Mouse (Mus musculus) liver, embryonic 12.5 days (tissue): Measurements from ENCODE around the gene Pcyt1b. TPM values are rescaled to one million over a fixed set of nuclear protein-coding genes. Genes with fewer than 3 reads are reported as not detected.

Experiments used
- ATAC-seq: fragments of 200-750 bp; cut with Nextera tagmentation; 2 replicates; pipeline ENCODE4 v1.8.0; 2017; ENCODE audit warnings: moderate number of reproducible peaks, mild to moderate bottlenecking, moderate library complexity
- H3K27ac ChIP-seq: fragments of 300-500 bp; sonication (generic); 2 replicates; pipeline ENCODE4 v1.5.1; 2016; ENCODE audit warnings: mild to moderate bottlenecking
- H3K27me3 ChIP-seq: fragments of 300-500 bp; sonication (generic); replicated peaks from 2 replicates; pipeline ENCODE4 v1.6.1; 2016; ENCODE audit warnings: mild to moderate bottlenecking, moderate library complexity
- H3K36me3 ChIP-seq: fragments of 300-500 bp; sonication (generic); 2 replicates; pipeline ENCODE4 v1.6.1; 2016; ENCODE audit warnings: mild to moderate bottlenecking, moderate library complexity
- H3K4me1 ChIP-seq: fragments of 300-500 bp; sonication (generic); 2 replicates; pipeline ENCODE4 v1.6.1; 2016
- H3K4me2 ChIP-seq: fragments of 300-500 bp; sonication (generic); 2 replicates; pipeline ENCODE4 v1.6.1; 2016; ENCODE audit warnings: mild to moderate bottlenecking, moderate library complexity
- H3K4me3 ChIP-seq: fragments of 300-500 bp; sonication (generic); 2 replicates; pipeline ENCODE4 v1.5.1; 2016; ENCODE audit warnings: mild to moderate bottlenecking, moderate library complexity
- H3K9ac ChIP-seq: fragments of 300-500 bp; sonication (generic); 2 replicates; pipeline ENCODE4 v1.6.1; 2016; ENCODE audit warnings: mild to moderate bottlenecking, moderate library complexity
- H3K9me3 ChIP-seq: fragments of 300-500 bp; sonication (generic); replicated peaks from 2 replicates; pipeline ENCODE4 v1.6.1; 2016; ENCODE audit warnings: mild to moderate bottlenecking, moderate library complexity
- WGBS: fragments of 180-500 bp; shearing (Covaris S2); methylation state at CpG from one replicate; pipeline ENCODE4 v1.1.7; 2016; ENCODE audit not compliant: insufficient replicate concordance; 5-methylcytosine and 5-hydroxymethylcytosine counted together
- polyA plus RNA-seq: library from polyadenylated mRNA; unstranded; fragments of >200 nt; fragmentation: Nextera tagmentation; extraction: Ambion mirVana; gene quantifications from 2 replicates; pipeline ENCODE4 v1.2.1, GENCODE M21; 2016

The Pcyt1b gene
- polyA plus RNA-seq, 1 experiment from 2014 or later = 9.9 TPM

- Histone ChIP-seq H3K9ac (peak overlapping the region; percentile 70), H3K27ac (peak overlapping the region; percentile 96)
- 7% methylated on average over 19 of the region's 19 CpGs for WGBS
Observed at GRCm38 (mm10) chrX:93674836-93675795, 20.5 kb downstream of the Pcyt1b start.

GRCm38 (mm10) chrX:93676228-93676627 is 21.6 kb downstream of the Pcyt1b start:
- Histone ChIP-seq H3K9ac (peak overlapping the region; percentile 70), H3K4me2 (peak overlapping the region; percentile 65), H3K27ac (peak overlapping the region; percentile 96), H3K27me3 (0 out of 2 replicates have a peak, but pooled peaks cover 3% of the 10 kb centered on the region), H3K4me3 (peak overlapping the region; percentile 62), H3K9me3 (no peaks in the 10 kb centered on the region), H3K4me1 (peaks cover 19% of the 10 kb centered on the region), H3K36me3 (no peaks in the 10 kb centered on the region)
- WGBS = 45% methylated on average over 2 of the region's 2 CpGs
- ATAC-seq = no peak

More at GRCm38 (mm10) chrX:93674836-93675795, 20.5 kb downstream of the Pcyt1b start:
- Histone ChIP-seq H3K36me3 (no peaks in the 10 kb centered on the region), H3K9me3 (no peaks in the 10 kb centered on the region), H3K27me3 (0 out of 2 replicates have a peak, but pooled peaks cover 3% of the 10 kb centered on the region), H3K4me3 (peak overlapping the region; percentile 62), H3K4me2 (peak overlapping the region; percentile 65), H3K4me1 (peaks cover 16% of the 10 kb centered on the region)
- ATAC-seq = peak; percentile 100

DNA sequence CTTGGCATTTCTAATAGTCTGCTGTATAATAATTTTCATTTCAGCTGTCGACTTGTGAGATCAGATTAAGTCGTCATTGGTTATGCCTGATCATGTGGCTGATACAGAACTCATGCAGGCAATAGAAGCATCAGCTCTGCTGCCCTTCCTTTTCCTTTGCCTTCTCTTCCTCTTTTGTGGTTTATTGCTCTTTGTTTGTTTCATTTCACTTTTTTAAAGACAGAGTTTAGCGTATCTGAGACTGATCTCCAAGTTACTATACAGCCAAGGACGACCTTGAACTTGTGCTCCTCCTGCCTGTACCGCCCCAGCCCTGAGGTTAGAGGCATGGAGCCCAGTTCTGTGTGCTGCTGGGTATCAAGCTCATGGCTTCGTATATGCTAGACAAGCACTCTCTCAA is 34.6 kb downstream of the Pcyt1b start:
- Histone ChIP-seq H3K9me3 (no peaks in the 10 kb centered on the region), H3K36me3 (no peaks in the 10 kb centered on the region), H3K9ac (no peak overlapping the region), H3K4me2 (no peak overlapping the region), H3K4me1 (peaks cover 33% of the 10 kb centered on the region), H3K27me3 (peaks cover 3% of the 10 kb centered on the region; the same call in 1 of the 2 replicates), H3K4me3 (no peak overlapping the region), H3K27ac (no peak overlapping the region)
- no peak for ATAC-seq
- WGBS = 40% methylated on average over 6 of the region's 6 CpGs

- no peak overlapping the region for H3K27ac ChIP-seq
- H3K27me3 ChIP-seq = peaks cover 3% of the 10 kb centered on the region; the same call in 1 of the 2 replicates
- H3K4me3 ChIP-seq = no peak overlapping the region
- H3K9ac ChIP-seq = no peak overlapping the region
- ATAC-seq = no peak
- no peak overlapping the region for H3K4me2 ChIP-seq
- WGBS = 46% methylated on average over 8 of the region's 8 CpGs
- H3K4me1 ChIP-seq = peaks cover 24% of the 10 kb centered on the region; the same call in 1 of the 2 replicates
- H3K36me3 ChIP-seq = no peaks in the 10 kb centered on the region
- no peaks in the 10 kb centered on the region for H3K9me3 ChIP-seq
Observed at GRCm38 (mm10) chrX:93690672-93691071, 36.0 kb downstream of the Pcyt1b start.

DNA sequence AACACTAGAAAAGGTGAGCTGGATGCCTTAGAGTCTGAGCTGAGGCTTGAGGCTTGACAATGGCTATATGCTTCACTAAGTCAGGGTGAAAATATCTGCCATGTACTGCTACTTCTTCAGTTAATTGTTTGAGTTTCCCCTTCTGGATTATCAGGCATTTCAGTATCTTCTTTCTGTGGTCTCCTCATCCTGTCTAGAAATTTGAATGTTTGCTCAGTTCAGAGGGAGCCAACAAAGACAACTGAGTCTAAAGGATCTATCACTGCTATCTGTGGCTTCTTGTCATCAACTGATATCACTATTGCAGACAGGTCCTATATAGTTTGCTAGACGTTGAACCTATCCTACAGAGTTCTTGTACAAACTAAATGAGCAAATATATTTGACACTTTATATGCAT is 42.9 kb downstream of the Pcyt1b start:
- H3K9me3 ChIP-seq = no peaks in the 10 kb centered on the region
- H3K4me3 ChIP-seq = no peak overlapping the region
- no peak for ATAC-seq
- H3K4me2 ChIP-seq = no peak overlapping the region
- H3K27ac ChIP-seq = no peak overlapping the region
- WGBS = 14% methylated on average over 1 of the region's 1 CpGs
- peaks cover 27% of the 10 kb centered on the region for H3K4me1 ChIP-seq
- H3K9ac ChIP-seq = no peak overlapping the region
- no peaks in the 10 kb centered on the region for H3K27me3 ChIP-seq
- H3K36me3 ChIP-seq = peaks cover 7% of the 10 kb centered on the region

GRCm38 (mm10) chrX:93700528-93701225 is 46.0 kb downstream of the Pcyt1b start:
- ATAC-seq = peak; percentile 98
- H3K36me3 ChIP-seq = peaks cover 11% of the 10 kb centered on the region
- peak overlapping the region; percentile 27 for H3K4me3 ChIP-seq
- H3K4me2 ChIP-seq = peak overlapping the region; percentile 49
- peak overlapping the region; percentile 85 for H3K27ac ChIP-seq
- H3K4me1 ChIP-seq = peaks cover 33% of the 10 kb centered on the region
- H3K9ac ChIP-seq = no peak overlapping the region; the same call in 1 of the 2 replicates
- no peaks in the 10 kb centered on the region for H3K9me3 ChIP-seq
- H3K27me3 ChIP-seq = no peaks in the 10 kb centered on the region
- 33% methylated on average over 8 of the region's 8 CpGs for WGBS

- Histone ChIP-seq H3K9me3 (no peaks in the 10 kb centered on the region), H3K4me2 (no peak overlapping the region), H3K27ac (no peak overlapping the region), H3K4me3 (no peak overlapping the region), H3K4me1 (no peaks in the 10 kb centered on the region), H3K9ac (no peak overlapping the region), H3K27me3 (no peaks in the 10 kb centered on the region), H3K36me3 (no peaks in the 10 kb centered on the region; the same call in 1 of the 2 replicates)
- ATAC-seq = no peak
- 25% methylated on average over 1 of the region's 1 CpGs for WGBS
Observed at GRCm38 (mm10) chrX:93712566-93712965, 57.9 kb downstream of the Pcyt1b start.

GRCm38 (mm10) chrX:93729529-93729928 is 74.9 kb downstream of the Pcyt1b start:
- peaks cover 18% of the 10 kb centered on the region for H3K36me3 ChIP-seq
- no peak overlapping the region for H3K4me2 ChIP-seq
- no peak for ATAC-seq
- H3K4me3 ChIP-seq = no peak overlapping the region
- peaks cover 12% of the 10 kb centered on the region for H3K4me1 ChIP-seq
- no peak overlapping the region for H3K9ac ChIP-seq
- H3K9me3 ChIP-seq = no peaks in the 10 kb centered on the region
- WGBS = 52% methylated on average over 1 of the region's 1 CpGs
- H3K27ac ChIP-seq = no peak overlapping the region
- no peaks in the 10 kb centered on the region for H3K27me3 ChIP-seq

GRCm38 (mm10) chrX:93730854-93731253 is 76.2 kb downstream of the Pcyt1b start:
- no peaks in the 10 kb centered on the region for H3K9me3 ChIP-seq
- H3K27me3 ChIP-seq = no peaks in the 10 kb centered on the region
- H3K4me3 ChIP-seq = no peak overlapping the region
- no peak for ATAC-seq
- peaks cover 29% of the 10 kb centered on the region for H3K36me3 ChIP-seq
- no peak overlapping the region for H3K9ac ChIP-seq
- H3K4me2 ChIP-seq = no peak overlapping the region
- 84% methylated on average over 8 of the region's 8 CpGs for WGBS
- peaks cover 12% of the 10 kb centered on the region for H3K4me1 ChIP-seq
- no peak overlapping the region for H3K27ac ChIP-seq

GRCm38 (mm10) chrX:93732407-93732806 is 77.7 kb downstream of the Pcyt1b start:
- no peak for ATAC-seq
- Histone ChIP-seq H3K4me1 (peaks cover 17% of the 10 kb centered on the region), H3K27ac (no peak overlapping the region), H3K9ac (no peak overlapping the region), H3K27me3 (no peaks in the 10 kb centered on the region), H3K9me3 (no peaks in the 10 kb centered on the region), H3K4me3 (no peak overlapping the region), H3K4me2 (no peak overlapping the region), H3K36me3 (peaks cover 29% of the 10 kb centered on the region)

GRCm38 (mm10) chrX:93732975-93733748 is 78.5 kb downstream of the Pcyt1b start:
- WGBS = 46% methylated on average over 6 of the region's 6 CpGs
- peaks cover 21% of the 10 kb centered on the region for H3K4me1 ChIP-seq
- no peaks in the 10 kb centered on the region for H3K9me3 ChIP-seq
- no peak for ATAC-seq
- H3K9ac ChIP-seq = no peak overlapping the region
- H3K4me2 ChIP-seq = no peak overlapping the region
- H3K27me3 ChIP-seq = no peaks in the 10 kb centered on the region
- H3K27ac ChIP-seq = no peak overlapping the region
- peaks cover 29% of the 10 kb centered on the region for H3K36me3 ChIP-seq
- no peak overlapping the region for H3K4me3 ChIP-seq
